Mouse (Mus musculus): ENCODE measurements around the gene Shprh.
"Not testable (repeated sequence)": the region's sequence is repeated elsewhere in the genome, so short reads cannot be mapped to it uniquely, and the experiment has no call there.

Gene Shprh

DNA sequence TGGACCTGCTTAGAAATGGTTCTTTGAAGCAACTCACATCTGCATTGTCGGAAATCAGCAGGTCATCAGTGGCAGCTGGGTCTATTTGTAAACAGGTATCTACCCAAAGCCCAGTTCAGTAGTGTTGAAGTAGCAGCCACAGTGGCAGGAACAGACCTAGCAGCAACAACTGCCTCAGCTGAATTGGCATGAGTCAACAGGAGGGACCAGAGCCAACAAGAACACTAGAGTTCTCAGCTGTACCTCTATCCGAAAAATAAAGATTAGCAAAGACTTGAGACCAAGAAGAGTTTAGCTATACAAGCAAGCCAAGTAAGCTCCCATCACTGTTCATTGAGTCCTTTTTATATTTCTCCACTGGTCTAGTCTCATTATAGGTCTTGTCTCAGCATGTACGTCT is 99.0 kb downstream of the Shprh start:
- no peak for DNase-seq (ENCODE audit: low spot score in 2 of 2)

DNA sequence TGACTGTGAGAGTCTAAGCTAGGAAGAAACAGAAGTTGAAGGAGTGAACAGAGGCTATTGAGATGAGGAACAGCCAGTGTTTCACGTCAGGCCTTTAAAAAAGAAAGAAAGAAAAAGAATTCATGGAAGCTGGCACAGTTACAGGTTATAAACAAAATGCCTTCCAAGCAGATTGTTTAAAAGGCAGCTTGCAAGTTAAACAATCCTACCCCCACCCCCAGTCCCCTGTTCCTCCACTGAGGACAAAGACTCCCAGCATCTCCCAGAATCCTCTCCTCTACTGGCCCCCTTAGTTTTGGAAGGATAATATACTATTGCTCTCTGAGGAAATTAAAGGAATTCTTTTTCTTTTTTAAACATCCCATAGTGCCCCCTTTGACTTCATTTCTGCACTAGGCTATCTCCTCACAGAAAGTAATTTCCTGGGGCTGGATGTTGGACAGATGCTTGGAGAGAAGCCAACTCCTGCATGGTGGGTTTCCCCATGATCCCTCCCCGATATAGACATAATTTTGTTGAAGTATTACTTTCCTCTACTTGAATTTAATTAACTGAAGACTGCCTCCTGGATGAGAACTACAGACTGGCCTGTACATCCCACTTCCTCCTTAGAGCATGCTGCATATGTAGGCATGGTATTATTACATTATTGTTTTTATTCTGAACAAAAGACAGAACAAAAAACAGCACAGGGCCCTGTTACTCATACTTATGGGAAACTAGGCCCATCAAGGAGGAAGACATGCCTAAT is 101.2 kb downstream of the Shprh start:
- no peak for DNase-seq (ENCODE audit: low spot score in 2 of 2)

DNA sequence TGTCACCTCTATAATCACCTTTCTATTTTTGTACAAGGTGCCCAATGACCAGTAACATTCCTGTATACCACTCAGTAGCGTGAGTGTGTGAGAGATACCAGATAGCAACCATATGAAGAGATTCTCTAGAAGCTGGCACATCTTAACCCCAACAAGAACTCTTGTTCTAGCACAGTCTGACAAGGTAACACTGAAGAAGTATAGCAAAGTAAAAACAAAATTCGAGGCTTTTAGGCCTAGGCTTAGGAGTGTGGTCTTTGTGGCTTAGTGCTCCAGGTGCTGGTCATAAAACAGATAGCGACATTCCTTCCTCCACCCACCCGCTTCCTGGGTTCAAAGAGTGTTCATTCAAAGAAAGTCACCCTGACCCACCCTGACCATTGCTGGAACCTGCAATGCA is 104.4 kb downstream of the Shprh start:
- DNase-seq (ENCODE audit: low spot score in 2 of 2) = not testable (repeated sequence)

DNA sequence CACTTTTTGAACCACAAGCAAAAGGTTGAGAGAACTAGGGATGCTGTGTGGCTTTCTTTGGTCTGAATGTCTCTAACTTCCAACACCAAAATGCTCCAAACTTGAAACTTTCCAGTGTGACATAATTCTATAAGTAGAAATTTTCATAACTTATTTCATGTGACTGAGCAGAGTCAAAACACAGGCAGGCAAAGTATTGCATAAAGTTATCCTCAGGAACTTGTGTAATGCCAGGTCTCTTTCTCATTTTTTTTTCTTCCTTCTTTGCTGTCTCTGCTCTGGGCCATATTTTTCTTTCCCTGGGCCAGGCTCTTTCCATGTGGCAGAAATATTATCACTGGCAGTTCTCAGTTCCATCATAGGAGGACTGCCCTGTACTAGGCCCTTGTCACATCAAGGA is 110.9 kb downstream of the Shprh start:
- DNase-seq (ENCODE audit: low spot score in 2 of 2) = no peak

DNA sequence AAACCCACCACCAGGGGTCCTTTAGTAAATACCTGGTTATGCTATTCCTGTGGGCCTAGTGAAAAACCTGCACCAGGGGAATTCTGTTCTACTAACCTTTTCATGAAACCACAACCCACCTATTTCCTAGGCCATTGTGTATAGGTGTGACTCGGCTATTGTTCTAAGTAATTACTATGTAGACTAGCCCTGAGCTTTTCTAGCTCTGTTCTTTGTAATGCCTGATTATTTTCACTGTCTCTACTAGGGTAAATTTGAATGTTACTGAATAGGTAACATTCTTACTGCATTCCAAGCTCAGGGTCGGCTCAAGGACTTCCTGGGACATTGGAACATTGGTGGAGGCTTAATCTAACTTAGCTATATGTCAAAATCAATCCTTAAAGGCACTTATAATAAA is 113.1 kb downstream of the Shprh start:
- not testable (repeated sequence) for DNase-seq (ENCODE audit: low spot score in 2 of 2)

DNA sequence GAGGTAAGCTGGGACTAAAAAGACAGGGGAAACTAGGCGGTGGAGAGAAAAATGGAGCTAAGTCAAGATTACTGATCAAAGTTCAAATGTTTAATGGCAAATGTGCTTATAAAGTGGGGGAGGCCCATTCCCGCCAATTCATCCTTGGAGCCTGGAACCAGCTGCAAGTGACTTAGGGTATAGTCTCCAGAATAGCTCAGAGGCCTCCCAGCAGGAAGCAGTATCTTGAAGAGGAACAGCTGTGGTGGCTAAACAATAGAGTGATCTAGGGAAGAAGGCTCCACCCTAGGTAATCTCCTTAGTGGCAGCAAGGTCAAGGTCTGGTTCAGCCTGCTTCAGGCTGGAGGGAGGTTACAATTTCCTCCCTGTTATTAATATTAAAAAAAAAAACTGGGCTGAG is 114.6 kb downstream of the Shprh start:
- not testable (repeated sequence) for DNase-seq (ENCODE audit: low spot score in 2 of 2)

Measured in frontal cortex, postnatal 10 days (tissue).